Mouse (Mus musculus) megakaryocyte, adult 5-6 weeks (primary cell): ENCODE measurements around the gene Palld. TPM values are rescaled to one million over a fixed set of nuclear protein-coding genes. Genes with fewer than 3 reads are reported as not detected.

Experiments used
- ATAC-seq: 2 replicates; pipeline ENCODE4 v1.8.0; 2016; ENCODE audit warnings: mild to moderate bottlenecking, inconsistent platforms; ENCODE audit not compliant: poor library complexity, severe bottlenecking
- total RNA-seq, 2 experiments: library from RNA; stranded (forward) in 1 of 2; stranded (reverse) in 1 of 2; fragments of 153-499, 151-499 nt in 1 of 2; fragments of 221-1000, 200-1000 nt in 1 of 2; gene quantifications; 2 replicates each; pipeline versions ENCODE4 v1.2.3 to v1.2.4; 2015 to 2017

Palld gene
- total RNA-seq, 2 experiments from 2014 or later, result 0.44 to 1.3 TPM

DNA sequence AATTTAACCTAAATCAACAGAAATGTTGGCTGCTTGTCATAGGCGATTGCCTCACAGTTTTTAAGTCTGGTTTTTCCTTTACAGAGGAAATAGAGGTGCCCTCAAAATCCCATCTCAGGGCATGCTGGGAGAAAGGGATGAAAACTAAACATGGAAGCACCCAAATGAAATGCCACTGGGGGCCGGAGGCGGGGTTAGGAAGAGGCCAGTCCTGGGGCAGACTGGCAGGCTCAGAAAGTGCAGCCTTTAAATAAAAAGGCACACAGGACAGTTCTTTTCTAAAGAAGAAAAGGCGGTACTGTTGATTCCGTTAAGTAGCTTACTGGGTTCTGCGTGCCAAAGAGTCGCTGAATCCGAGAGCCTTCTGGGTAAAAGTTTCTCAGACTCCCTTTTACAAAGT, 311.0 kb downstream of the Palld start:
- no peak for ATAC-seq

DNA sequence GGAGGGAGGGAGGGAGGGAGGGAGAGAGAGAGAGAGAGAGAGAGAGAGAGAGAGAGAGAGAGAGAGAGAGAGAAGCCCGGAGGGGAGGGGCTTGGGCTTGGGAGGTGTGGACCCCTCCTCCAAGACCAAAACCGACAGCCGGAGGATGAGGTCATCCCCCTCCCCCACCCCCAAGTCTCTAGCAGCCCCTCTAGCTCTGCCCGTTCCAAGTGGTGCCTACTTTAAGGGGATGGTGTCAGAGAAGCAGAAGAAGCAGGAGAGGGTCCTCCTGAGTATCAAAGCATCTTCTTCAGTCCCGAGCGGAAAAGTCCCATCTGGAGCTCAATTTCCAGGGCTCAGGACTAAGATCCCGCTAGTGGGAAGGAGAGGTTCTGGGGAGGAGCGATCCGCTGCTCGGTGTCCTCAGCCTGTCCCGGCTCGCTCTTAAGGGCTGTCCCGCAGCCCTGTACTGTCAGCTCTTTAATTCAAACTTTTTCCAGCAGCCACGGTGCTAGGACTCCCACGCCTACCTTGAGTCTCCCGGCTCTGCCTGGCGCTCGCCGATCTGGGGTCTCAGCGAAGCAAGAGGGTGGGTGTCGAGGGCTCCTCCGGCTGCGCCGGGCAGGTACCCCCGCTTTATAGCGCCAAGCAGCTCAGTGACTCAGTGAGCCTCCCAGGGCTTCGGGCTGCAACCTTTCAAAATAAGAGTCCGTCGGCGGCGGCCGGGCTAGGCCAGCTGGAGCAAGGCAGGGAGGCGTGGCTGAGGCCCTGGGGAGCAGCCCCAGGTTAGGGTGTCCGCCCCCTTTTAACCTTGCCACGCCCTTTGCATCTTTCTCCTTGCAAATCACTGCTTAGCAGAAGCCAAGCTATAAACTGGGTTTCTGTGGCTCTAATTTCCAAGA, 311.7 kb downstream of the Palld start:
- peak; percentile 94 for ATAC-seq

DNA sequence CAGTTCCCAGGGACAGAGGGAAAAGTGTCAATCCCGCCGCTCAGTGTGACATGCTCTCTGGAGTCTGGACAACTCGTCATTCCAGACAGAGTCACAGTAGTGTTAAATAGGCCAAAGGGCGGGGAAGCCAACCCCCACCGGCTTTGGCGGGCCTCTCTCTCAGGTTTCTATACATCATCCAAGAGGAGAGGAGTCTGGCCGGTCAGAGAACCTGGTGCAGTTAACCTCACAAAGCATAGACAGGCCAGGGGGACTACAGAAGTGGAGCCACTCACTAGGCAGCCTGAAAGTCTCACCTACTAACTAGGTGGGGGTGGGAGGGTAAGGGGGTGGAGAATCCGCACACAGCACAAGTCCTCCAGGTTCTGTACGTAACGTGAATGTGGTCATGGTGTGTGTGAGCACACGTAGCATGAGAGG, 312.5 kb downstream of the Palld start:
- ATAC-seq, result no peak

DNA sequence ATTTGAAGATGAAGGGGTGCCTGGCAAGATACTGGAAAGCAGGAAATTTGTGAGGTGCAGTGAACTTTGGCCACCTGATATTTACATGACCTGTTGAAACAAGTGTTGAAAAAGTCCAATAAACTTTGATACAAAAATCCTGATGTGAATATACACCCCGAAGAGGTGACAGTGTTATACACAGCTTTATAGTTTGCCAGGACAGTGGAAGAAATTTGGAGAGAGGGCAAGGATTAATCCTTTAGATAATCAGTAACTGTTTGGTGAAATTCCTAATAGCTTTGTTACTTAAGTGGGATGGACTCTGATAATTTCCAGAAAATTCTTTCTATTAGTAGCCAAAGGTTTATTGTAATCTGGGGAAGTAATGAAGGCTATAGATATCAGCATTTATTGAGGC, 314.2 kb downstream of the Palld start:
- ATAC-seq, result no peak

DNA sequence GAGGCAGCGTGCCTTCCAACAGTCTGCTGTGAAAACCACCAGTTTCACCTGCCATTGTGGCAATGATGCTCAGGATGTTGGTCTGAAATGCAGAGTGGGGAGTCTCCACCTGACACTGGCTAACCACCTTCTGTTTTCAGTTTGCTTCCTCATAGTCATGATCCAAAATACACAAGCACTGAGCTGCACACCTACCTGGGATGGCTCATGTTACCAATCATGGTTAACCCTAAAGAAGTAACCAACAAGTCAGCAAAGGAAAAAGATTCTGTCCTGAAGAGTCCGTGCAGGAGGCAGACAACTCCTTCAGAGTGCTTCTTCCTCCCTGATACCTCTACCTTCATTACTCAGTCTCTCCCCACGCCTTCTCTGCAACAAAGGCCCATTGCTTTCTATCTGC, 314.8 kb downstream of the Palld start:
- ATAC-seq, result no peak

DNA sequence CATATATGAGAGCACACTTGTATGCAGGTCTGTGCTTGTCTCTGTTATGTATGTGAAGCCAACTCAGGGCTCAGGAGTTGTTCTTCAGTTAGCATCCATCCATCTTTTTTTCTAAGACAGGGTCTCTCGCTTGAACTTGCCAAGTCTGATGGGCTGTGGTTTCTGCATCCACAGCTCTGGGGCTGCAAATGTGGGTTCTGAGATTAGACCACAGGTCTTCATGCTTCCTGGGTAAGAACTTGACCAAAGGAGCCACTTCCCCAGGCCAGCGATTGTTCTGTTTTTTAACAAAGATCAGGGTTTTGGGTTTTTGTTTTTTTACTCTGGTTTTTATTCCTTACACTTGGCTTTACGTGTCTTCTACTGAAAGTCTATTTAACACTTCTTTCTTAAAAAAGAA, 316.0 kb downstream of the Palld start:
- no peak for ATAC-seq

DNA sequence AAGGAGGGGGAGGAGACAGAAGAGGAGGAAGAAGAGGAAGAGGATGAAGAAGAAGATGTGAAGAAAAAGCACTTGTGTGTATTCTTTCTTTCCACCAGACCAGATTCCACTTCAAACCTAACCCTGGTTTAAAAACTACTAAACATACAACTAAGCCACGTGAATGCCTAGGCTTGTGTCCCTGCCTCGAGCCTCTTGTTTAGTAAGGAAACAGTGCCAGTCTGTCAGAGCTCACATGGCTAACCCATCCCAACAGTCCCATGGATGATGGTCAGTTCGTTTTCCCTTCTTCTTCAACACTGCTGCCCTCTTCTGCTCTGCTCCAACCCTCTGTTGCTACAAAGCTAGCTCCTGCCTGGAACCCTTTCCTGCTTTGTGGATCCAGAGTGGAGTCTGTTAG, 316.7 kb downstream of the Palld start:
- no peak for ATAC-seq

DNA sequence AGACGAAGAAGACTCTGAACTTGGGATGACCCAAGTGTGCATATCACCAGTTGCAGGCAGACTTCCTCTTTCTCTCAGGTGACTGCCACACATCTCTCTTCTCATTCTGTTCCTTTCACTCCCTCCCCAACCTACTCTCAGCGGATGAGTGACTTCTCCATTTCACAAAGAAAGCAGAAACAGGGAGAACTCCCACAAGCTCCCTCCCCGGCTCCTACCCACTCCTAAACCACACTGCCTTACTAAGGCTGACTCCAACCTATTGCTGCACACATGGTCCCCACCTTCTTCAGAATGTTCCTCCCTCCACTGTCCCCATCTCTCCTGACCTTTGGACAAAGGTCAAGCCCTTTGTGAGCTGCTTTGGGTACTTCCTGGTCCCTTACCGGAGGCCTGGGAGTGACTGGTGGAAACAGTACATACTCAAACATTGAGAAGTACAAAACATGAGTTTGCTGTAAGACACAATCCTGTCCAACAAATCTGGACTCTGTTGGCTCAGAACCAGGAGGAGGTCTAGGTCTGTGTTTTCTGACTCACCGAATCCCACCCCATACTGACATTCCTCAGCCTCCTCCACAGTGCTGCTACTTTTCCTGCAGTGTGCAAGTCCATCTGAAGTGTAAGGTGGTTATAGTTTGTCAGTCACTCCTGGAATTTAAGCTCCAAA, 317.6 kb downstream of the Palld start:
- ATAC-seq, result peak; percentile 81

DNA sequence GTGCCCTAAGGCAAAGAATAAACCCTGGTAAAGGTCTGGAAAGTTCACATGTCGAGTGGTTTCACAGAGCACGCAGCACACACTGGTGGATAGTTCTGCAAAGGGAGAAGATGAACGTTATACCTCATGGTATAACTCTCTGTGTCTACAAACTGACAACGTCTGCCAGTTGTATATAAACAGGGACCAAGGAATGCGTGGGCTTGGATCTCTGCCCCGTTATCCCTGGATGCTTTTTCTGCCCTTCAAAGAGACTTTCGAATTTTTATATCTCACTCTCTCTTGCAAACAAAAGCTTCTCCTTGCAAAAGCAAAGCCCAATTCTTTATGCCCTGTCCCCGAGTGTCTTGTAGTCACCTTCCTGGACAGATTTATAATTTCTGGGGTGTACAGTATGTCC, 319.9 kb downstream of the Palld start:
- ATAC-seq, result no peak

DNA sequence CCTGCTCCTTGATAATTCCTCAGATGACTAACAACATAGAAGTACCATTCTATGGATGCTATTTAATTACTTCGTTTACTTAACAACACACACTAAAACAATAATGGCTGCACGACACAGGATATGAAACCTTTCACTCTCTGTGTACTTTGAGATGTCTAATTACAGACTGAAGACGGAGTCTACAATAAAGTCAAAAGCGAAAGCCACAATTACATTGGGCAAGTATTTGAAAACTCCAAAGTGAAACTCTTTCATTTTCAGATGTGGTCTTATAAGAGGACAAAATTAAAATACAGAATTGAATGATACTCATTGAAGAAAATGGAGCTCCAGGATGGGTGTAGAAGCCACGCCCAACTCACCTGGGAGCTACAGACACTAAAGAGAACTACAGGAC, 321.2 kb downstream of the Palld start:
- ATAC-seq, result no peak

DNA sequence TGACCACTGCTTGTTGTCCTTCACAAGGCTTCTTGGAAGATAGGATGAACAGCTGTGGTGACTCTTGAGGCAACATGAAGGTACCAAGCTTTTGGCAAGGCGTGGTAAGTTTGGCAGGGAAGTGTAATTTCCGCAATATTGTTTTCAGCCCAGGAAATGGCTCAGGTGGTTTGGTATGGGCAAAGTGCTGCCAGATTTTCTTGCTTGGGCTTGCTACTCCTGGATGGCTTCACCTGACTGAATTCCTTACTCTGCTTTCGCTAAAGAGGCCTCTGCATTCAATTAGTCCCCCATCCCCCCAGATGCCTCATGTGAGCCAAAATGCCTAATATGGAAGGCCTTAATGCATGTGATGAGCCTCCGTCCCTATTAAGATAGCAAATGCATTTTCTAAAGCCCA, 322.7 kb downstream of the Palld start:
- ATAC-seq, result no peak

DNA sequence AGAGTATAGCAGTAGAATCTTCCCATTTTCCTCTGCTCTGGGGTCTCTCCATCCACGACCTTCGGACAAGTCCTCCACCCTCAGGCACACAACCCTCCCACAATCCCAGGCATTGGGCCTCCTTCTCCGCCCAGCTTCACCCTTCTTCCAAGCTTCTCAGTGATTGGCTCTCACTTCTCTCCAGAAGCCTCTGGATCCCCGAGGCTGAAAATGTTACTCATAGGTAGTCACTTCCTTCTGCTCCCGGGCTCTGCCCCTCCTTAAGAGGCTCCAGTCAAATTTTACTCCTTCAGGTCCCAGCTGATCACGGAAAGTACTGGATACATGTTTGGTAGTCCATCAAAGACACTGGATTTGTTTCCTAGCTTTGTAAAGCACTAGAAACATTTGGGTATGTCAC, 323.7 kb downstream of the Palld start:
- peak; percentile 72 for ATAC-seq

DNA sequence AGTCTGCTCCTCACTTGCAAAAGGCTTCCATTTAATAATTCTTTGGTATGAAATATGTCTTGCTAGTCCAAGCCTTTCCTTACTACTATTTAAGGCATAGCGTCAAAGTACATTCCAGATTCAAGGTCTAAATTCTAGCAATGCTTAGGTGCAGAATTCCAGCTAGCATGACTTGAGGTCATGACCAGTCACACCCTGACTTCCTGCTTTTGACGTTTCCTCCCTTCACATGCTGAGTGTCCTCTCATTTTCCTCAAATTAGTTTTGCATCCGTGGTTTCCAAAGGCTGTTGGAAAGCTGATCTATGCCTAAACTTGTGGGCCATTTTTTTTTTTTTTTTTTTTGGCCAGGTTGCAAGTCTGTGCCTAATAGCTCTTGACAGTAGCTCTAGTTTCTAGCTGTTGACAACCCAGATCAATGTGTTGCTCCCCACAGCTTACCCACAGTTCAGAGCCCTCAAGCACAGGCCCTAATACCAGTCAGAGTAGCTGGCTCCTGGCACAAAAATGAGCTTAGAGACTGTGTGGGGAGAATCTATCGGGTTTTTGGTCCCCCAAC, 327.3 kb downstream of the Palld start:
- ATAC-seq, result no peak

DNA sequence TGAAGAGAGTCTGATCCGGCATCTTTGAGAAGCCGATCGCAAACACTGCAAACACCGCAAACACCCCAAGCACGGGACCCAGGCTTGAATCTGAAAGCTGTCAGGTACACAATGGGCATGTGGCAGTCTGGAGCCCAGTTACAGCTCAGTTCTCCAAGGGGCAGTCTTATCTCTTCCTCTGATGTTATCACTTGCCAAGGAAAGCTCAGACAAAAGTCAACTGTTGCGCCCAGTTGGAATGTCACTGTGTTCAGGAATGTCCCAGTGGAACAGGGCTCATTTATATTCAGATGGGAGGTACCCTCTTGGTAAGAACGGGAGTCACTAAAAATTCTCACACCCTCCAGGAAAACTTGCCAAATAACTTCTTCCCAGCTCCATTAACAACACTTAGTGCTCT, 328.0 kb downstream of the Palld start:
- no peak for ATAC-seq

DNA sequence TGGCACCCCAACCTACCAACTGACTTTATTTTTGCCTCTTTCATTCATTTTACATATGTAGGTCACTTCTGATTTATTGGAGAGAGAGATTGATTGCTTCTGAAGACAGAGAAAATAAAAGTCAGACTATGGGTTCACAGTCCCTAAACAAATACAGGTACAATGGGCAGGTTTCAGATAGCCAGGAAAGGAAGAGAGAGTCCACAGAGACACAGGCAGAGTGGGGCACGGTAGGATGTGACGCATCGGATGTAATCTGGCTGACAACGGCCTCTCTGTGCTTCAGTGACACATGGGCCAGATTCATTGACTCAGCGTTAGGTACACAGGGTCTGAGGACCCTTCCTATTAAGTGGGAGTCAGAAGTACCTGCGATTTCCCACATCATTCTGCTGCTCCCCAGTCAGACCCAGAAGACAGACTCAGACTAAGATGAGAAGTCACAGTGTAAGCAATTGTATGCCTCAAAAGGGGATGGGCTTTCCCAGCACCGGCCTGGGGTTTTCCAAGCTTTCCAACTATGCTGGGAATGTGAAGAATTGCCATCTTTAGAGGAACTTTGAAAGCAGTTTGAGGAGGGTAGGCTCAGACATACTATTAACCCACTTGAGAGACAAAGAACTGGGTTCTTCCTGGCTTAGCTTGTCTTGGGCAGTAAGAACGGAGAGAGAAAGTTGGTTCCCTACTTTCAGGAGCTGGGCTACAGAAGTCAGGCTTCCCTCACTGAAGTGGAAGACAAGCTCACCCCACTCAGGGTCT, 329.1 kb downstream of the Palld start:
- ATAC-seq, result no peak

DNA sequence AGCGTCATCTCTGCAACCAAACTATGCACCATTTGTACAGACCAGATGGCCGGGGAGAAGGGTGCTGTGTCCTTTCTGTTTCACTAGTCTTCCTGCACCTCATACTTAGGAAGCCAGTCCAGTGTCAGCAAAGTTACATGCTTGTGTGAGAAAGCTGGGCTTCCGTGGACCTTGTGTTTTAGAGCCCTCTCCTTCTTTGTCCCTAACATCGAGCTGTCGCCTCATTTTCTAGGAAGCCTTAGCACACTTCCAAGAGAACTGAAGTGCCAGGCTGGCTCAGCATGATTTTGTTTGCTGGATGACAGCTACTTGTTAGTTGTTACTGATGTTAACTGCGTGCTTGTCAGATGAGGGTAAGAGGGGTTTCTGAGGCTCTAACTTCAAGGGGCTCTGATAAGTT, 329.8 kb downstream of the Palld start:
- no peak for ATAC-seq

DNA sequence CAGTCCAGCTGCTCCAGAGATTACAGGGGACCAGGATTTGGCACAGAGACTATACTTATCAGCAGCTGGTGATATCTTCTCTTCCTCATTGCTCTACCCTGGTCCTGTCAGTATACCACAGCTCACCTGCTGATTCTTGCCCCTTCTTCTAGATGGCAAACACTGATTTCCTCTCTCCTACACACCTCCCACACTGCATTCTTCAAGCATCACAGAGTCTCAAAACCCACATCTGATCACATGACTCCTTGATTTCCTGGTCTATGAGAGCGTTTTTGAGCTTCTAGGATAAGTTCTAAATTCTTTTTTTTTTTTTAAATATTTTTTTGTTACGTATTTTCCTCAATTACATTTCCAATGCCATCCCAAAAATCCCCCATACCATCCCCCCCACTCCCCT, 331.9 kb downstream of the Palld start:
- no peak for ATAC-seq

DNA sequence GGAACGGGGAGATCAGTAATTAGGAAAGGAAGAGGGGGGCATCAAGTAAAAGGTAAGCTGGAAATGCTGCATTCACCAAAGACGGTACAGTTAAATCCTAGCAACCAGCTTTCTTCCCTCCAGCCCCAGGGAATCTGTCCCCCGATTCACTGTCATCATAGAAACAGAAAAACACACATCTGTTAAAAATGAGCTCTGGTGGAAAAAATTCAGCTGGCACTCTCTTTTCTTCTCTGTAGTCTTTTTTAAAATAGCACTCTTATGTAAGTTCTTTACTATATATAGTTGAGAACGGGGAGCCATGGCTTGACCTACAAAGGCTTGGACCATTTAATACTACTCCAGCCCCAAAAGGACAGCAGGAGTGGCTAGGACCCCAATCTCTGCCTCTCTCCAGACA, 332.8 kb downstream of the Palld start:
- no peak for ATAC-seq

DNA sequence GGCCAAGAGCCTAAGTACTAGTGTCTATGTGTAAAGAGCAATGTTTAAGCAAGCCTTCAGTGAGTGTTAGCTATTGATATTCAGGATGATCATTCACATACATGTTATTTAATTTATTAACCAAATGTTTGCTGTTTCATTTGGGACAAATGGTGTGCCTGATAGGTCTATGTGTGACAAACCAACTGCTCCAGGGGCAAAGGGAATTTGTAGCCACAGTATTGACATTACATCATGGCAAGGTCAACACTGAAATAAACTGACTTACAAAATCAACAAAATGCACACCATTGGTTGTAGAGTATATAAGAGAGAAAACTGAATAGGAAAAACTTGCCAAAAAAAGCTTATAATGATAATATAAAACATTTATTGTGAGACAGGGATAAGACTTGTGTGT, 333.3 kb downstream of the Palld start:
- ATAC-seq, result no peak

DNA sequence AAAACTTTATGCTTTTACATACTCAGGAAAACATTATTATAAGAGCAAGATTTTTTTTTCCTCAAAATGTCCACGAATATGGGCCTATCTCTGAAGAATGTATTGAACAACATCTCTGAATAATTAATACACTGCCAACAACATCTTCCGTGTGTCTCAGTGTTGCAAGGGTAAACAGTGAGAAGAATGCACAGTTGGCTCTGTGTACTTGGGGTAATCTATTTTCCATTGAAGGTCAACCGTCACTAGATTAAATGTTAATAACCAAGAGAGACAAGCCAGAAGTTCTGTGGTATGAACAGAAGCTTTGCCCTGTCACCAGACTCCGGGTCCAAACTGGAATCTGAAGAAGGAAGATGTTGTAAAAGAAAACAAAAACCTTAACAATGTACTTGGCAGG, 339.1 kb downstream of the Palld start:
- ATAC-seq, result no peak

DNA sequence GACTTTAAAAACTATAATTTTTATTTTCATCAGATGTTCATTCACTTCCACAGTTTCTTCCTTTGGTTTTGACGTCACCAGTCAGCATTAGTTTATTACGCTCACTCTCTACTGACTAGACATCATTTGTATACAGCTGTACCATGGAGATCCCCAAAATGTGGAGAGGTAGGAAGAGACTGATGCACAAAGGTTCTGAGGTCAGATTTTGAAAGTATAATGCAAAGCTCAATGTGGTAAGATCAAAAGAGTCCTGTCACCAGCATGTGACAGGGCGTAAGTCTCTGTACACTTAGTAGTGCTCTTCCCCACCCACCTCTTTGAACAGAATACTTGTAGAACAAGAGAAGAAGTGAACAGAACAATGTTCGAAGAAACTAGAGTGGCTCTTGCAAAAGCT, 339.9 kb downstream of the Palld start:
- ATAC-seq, result no peak
